Mouse (Mus musculus) G1E (cell line): ENCODE results near the gene Pax5. TPM values are rescaled to one million over a fixed set of nuclear protein-coding genes. Genes with fewer than 3 reads are reported as not detected.

Source experiments
- ATAC-seq: 2 replicates; pipeline ENCODE4 v1.8.0; 2016; ENCODE audit warnings: mild to moderate bottlenecking; ENCODE audit not compliant: insufficient number of reproducible peaks, poor library complexity, low FRiP score, severe bottlenecking; ENCODE audit errors: extremely low read depth
- DNase-seq: peaks from one replicate; pipeline ENCODE4 v3.0.0; 2012; ENCODE audit warnings: low spot score
- H3K27me3 ChIP-seq: 2 replicates; pipeline ENCODE4 v1.6.1; 2012; ENCODE audit warnings: mild to moderate bottlenecking, low read length, inconsistent platforms; ENCODE audit not compliant: insufficient read depth
- H3K36me3 ChIP-seq: replicated peaks from 2 replicates; pipeline ENCODE3; 2012; ENCODE audit warnings: mild to moderate bottlenecking, inconsistent platforms
- H3K4me1 ChIP-seq: 2 replicates; pipeline ENCODE4 v1.6.1; 2012; ENCODE audit warnings: low read depth, low read length, inconsistent platforms, mixed read lengths; ENCODE audit not compliant: insufficient read depth
- H3K4me3 ChIP-seq: 2 replicates; pipeline ENCODE4 v1.5.1; 2012; ENCODE audit warnings: low read depth, mild to moderate bottlenecking, inconsistent platforms, low read length, moderate library complexity, mixed read lengths
- H3K9me3 ChIP-seq: replicated peaks from 2 replicates; pipeline ENCODE4 v1.6.1; 2012; ENCODE audit warnings: inconsistent platforms
- CTCF ChIP-seq: IDR thresholded peaks from 2 replicates; pipeline ENCODE4 v1.5.1; 2012; ENCODE audit warnings: low read depth, low read length, inconsistent platforms, mixed read lengths
- GATA1 ChIP-seq: IDR thresholded peaks from 2 replicates; pipeline ENCODE4 v1.6.1; 2012; ENCODE audit warnings: borderline replicate concordance, low read length, inconsistent platforms, mixed read lengths
- GATA2 ChIP-seq: IDR thresholded peaks from 2 replicates; pipeline ENCODE4 v1.6.1; 2012; ENCODE audit warnings: low read depth, low read length, inconsistent platforms, borderline replicate concordance
- POLR2AphosphoS5 ChIP-seq: IDR thresholded peaks from 2 replicates; pipeline ENCODE4 v1.6.1; 2012; ENCODE audit warnings: low read depth, low read length, inconsistent platforms; ENCODE audit not compliant: insufficient replicate concordance
- TAL1 ChIP-seq: conservative IDR thresholded peaks from 2 replicates; pipeline ENCODE4 v1.6.1; 2012; ENCODE audit warnings: low read depth, low read length, inconsistent platforms, mixed read lengths
- polyA plus RNA-seq: library from polyadenylated mRNA; stranded (reverse); fragments of >175 nt; gene quantifications from 2 replicates; pipeline ENCODE4 v1.2.3, GENCODE M21; 2012
- total RNA-seq, 2 experiments: library from RNA; stranded (forward) in 1 of 2; stranded (reverse) in 1 of 2; fragments of 200-1000 nt in 1 of 2; fragments of >200 nt in 1 of 2; fragmentation: Nextera tagmentation in 1 of 2; gene quantifications; 2 replicates each; pipeline ENCODE4 v1.2.3; 2014 to 2017

Pax5 gene
- total and polyA plus RNA-seq, 3 experiments = 0.22 TPM; not detected in 2

DNA sequence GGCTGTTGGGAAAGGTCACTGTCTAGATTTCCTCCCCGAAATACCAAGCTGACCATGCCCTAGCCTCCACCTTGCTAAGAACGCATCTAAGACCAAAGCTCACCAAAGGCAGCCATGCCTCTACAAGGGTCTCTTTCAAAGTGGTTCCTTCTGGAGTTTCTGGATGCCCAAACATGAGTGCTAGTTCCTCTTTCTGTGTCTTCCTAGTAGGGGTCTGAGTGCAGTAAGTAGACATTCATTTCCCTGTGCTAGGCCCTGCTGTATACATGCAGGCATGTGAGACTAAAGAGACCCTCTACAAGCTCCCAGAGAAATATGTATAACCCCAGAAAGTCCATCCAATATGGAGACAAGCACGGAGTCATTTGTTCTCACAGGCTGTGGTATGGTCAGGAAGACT lies 97.9 kb downstream of the Pax5 start:
- H3K4me3 ChIP-seq = no peak overlapping the region
- H3K36me3 ChIP-seq = no peaks in the 10 kb centered on the region
- H3K4me1 ChIP-seq = no peaks in the 10 kb centered on the region
- ATAC-seq (no peak), DNase-seq (no peak)
- no peak for TF ChIP-seq TAL1
- no peak for TF ChIP-seq POLR2AphosphoS5
- no peak for TF ChIP-seq GATA2
- TF ChIP-seq CTCF = no peak
- TF ChIP-seq GATA1 = no peak
- no peaks in the 10 kb centered on the region for H3K9me3 ChIP-seq
- peaks cover 9% of the 10 kb centered on the region for H3K27me3 ChIP-seq

- H3K27me3 ChIP-seq = peaks cover 5% of the 10 kb centered on the region; the same call in 1 of the 2 replicates
- no peaks in the 10 kb centered on the region for H3K4me1 ChIP-seq
- H3K9me3 ChIP-seq = no peaks in the 10 kb centered on the region
- DNase-seq (no peak), ATAC-seq (no peak)
- H3K36me3 ChIP-seq = no peaks in the 10 kb centered on the region
- TF ChIP-seq CTCF (no peak), TAL1 (no peak), GATA1 (no peak), GATA2 (no peak), POLR2AphosphoS5 (no peak)
- H3K4me3 ChIP-seq = no peak overlapping the region
Observed at GRCm38 (mm10) chr4:44605453-44605852, 104.8 kb downstream of the Pax5 start.

DNA sequence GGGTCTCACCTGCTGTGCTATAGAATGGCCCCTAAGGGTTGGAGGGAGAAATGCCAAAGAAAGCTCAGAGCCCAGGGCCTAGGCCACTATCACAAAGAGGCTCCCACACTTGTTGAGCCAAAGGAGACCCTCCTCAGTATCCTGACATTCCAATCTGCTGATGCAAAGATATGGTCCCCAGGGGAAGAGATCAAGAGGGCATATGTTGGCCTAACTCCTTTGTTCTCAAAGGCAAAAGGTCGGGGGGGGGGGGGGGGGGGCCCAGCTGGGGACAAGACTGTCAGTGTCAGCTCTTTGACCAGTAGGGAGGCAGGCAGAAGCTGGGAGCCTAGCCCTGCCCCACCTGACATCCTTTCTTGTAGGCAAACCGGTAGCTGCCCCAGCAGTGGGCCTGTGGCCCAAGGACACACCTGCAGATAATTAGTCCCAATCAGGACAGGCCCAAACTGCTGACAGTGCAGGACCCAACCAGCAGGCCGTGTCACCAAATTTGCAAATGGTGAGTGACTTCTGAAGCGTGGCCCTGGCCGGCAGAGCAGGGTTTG lies 108.0 kb downstream of the Pax5 start:
- H3K27me3 ChIP-seq = peaks cover 2% of the 10 kb centered on the region; the same call in 1 of the 2 replicates
- no peaks in the 10 kb centered on the region for H3K4me1 ChIP-seq
- H3K9me3 ChIP-seq = no peaks in the 10 kb centered on the region
- DNase-seq (no peak), ATAC-seq (no peak)
- H3K4me3 ChIP-seq = no peak overlapping the region
- H3K36me3 ChIP-seq = no peaks in the 10 kb centered on the region
- TF ChIP-seq TAL1 (no peak), GATA1 (no peak), GATA2 (no peak), POLR2AphosphoS5 (no peak)

- DNase-seq = no peak
- H3K36me3 ChIP-seq = no peaks in the 10 kb centered on the region
- no peaks in the 10 kb centered on the region for H3K9me3 ChIP-seq
- TF ChIP-seq GATA1 = no peak
- TF ChIP-seq CTCF = no peak
- no peak for TF ChIP-seq POLR2AphosphoS5
- no peak for TF ChIP-seq TAL1
- no peak for TF ChIP-seq GATA2
- H3K27me3 ChIP-seq = peaks cover 2% of the 10 kb centered on the region; the same call in 1 of the 2 replicates
- ATAC-seq = no peak
- H3K4me3 ChIP-seq = no peak overlapping the region
- no peaks in the 10 kb centered on the region for H3K4me1 ChIP-seq
Observed at GRCm38 (mm10) chr4:44601370-44601769, 108.9 kb downstream of the Pax5 start.

DNA sequence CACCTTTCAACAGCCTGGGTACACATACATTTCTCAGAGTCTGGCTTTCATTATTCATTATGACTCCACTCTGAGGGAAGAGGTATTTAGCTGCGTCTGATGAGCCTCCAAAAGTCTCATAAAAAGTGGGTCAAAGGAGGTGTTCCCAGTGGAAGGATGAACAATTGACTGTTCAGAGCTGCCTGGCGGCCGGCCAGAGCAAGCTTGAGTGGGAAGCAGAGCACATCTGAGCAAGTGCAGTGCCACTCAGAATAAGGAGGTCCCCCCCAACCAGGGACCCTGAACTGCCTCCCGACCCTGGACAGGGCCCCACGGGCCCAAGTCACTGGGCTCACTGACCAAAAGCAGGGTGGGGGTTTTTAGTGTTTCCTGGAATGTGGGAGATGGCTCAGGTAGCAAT lies 109.4 kb downstream of the Pax5 start:
- H3K4me1 ChIP-seq = no peaks in the 10 kb centered on the region
- no peaks in the 10 kb centered on the region for H3K36me3 ChIP-seq
- ATAC-seq = no peak
- peaks cover 2% of the 10 kb centered on the region; the same call in 1 of the 2 replicates for H3K27me3 ChIP-seq
- H3K4me3 ChIP-seq = no peak overlapping the region
- no peak for TF ChIP-seq GATA2
- no peak for TF ChIP-seq CTCF
- no peak for TF ChIP-seq TAL1
- TF ChIP-seq POLR2AphosphoS5 = no peak
- no peak for TF ChIP-seq GATA1
- no peak for DNase-seq
- no peaks in the 10 kb centered on the region for H3K9me3 ChIP-seq

- no peaks in the 10 kb centered on the region for H3K9me3 ChIP-seq
- ATAC-seq (no peak), DNase-seq (no peak)
- H3K27me3 ChIP-seq = peaks cover 2% of the 10 kb centered on the region; the same call in 1 of the 2 replicates
- H3K36me3 ChIP-seq = no peaks in the 10 kb centered on the region
- TF ChIP-seq POLR2AphosphoS5 (no peak), GATA1 (no peak), TAL1 (no peak), GATA2 (no peak), CTCF (no peak)
- H3K4me1 ChIP-seq = no peaks in the 10 kb centered on the region
- H3K4me3 ChIP-seq = no peak overlapping the region
Observed at GRCm38 (mm10) chr4:44597965-44598364, 112.3 kb downstream of the Pax5 start.

DNA sequence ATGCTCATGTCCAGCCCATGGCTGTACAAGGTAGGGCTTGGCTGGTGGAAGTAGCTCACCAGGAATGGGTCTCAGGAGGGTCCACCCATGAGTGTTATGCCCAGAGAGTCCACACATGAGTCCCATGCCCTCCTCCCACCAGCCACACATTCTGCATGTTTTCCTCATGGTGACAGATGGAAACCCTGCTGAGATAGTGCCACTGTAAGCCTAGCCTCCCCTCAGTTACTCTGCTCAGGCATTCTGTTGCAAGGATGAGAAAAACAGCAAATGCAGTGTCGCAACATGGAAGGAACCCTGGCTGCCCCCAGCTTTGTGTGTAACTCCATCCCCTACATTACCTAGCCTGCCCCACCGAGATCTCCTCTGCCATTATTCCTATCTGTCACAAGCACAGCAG lies 117.2 kb downstream of the Pax5 start:
- TF ChIP-seq CTCF (no peak), POLR2AphosphoS5 (no peak), GATA2 (no peak), TAL1 (no peak), GATA1 (no peak)
- H3K27me3 ChIP-seq = no peaks in the 10 kb centered on the region; the same call in 1 of the 2 replicates
- H3K4me1 ChIP-seq = 0 out of 2 replicates have a peak, but pooled peaks cover 3% of the 10 kb centered on the region
- ATAC-seq (no peak), DNase-seq (no peak)
- no peaks in the 10 kb centered on the region for H3K36me3 ChIP-seq
- H3K4me3 ChIP-seq = no peak overlapping the region
- H3K9me3 ChIP-seq = no peaks in the 10 kb centered on the region
